Mouse (Mus musculus) retina, adult 2 months (tissue): ENCODE data around the gene Clec16a.

Experiments
- DNase-seq: peaks from one replicate; pipeline ENCODE4 v3.0.0-alpha.2; 2012; ENCODE audit warnings: low read depth, low spot score

The Clec16a gene

DNA sequence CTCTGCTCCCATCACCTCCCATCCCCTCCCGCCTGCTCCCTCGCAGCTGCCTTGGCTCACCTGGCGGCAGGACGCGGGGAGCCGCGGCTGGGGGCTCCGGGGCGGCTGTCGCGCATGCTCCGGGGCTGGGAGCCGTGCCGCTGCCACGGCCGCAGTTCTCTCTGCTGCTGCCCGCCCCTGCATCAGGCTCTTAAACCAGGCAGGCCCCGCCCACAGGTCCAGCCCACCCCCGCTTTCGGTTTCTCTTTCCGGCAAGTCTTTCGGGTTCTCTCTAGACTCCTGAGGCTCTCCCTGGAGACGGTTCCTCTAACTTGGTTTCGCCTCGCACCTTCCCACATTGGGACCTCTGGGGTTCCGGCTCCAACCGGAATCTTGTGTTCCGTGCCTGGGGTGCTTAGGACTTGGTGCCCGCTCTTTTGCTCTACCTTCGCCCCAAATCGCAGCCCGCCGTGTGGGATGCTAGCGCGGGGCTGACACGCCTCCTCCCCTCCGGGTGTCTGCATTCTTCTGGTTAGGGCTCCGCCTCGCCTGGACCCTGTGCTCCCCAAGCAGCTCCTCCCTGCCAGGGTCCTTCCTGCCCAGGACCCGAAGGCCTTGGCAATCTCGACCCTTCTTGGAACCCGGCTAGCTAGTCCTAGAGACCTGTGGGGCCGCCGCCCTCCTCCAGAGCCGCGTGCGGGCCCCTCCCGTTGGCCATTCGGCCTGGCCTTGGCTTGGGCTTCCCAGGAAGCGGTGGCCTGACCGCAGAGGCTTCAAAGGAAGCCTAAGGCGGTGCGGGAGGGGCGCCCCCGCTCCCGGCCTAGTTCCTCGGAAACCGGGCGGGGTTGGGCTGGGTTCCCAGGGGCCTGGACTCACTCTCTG is 240.5 kb downstream of the Clec16a start, which contains the start of gene Socs1:
Socs1 (minus strand) TSS at position 166 of the 861 bp plus-strand sequence.
- peak; percentile 53 for DNase-seq

DNA sequence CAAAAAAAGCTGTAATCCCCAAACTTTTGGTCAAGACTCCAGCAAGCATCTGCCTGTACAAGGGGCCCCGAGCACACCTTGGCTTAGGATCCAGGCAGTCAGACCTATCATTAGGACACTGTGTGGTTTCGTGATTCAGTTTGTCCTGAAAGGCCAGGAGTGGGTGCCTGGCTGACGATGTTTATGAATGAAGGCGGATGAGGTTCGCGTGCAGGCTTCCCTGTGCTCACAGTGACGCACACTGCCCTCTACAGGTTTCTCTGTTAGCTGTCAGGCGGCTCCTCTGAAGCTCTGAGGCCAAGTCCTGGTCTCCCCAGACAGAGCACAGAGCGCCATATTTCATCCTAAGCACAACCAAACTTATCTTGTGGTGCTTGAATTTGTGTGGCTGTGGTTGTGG is 241.1 kb downstream of the Clec16a start:
- peak; percentile 72 for DNase-seq

DNA sequence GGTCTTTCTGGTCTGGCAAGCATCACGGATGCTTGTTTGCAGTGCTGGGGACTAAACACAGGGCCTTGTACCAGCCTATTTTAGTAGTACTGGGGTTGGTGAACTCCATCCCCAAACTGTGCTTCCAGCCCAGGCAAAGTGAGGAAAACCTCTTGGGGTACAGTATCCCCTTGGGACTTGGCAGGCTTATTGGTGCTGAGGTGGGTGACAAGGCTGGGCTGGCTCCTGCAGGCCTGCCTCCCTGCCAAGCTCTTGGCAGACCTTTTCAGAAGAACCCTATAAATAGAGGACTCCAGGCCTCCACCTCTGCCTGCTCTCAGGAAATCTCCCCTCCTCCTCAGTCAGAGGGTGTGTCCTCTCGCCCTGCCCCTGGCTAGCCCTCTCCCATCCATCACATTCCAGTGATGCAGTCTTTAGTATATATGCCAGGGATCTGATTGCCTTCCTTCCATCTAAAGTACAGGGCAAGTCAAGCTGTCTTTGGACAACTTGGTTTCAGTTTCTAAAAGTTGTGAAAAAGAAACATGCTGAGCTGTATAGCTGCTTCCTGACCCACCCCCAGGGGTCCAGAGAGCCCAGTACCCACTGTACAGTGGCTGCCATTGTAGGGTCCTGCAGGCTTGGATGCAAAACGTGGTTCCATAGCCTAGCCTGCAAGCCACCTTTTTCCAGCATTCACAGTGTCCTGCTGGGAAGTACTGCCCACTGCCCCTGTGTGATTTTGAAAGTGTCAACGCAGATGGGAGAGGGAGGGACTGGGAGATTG is 241.8 kb downstream of the Clec16a start:
- DNase-seq: no peak

DNA sequence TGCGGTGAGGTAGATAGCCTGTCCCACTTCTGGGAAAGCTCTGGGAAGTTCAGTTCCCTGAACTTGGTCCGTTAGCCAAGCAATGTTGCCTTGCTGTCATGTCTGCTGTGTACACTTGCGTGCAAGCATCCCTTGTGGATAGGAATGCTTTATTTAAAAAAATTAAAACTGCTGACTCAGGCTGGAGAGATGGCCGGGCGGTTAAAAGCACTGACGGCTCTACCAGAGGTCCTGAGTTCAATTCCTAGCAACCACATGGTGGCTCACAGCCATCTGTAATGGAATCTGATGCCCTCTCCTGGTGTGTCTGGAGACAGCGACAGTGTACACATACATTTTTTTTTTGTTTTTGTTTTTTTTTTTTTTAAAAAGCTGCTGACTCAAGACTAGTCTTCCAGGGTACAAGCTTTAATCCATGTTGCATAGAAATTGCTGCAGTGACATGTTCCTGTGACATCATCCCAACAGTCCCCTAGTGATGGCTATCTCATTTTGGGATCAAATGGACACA is 242.5 kb downstream of the Clec16a start:
- no peak for DNase-seq

DNA sequence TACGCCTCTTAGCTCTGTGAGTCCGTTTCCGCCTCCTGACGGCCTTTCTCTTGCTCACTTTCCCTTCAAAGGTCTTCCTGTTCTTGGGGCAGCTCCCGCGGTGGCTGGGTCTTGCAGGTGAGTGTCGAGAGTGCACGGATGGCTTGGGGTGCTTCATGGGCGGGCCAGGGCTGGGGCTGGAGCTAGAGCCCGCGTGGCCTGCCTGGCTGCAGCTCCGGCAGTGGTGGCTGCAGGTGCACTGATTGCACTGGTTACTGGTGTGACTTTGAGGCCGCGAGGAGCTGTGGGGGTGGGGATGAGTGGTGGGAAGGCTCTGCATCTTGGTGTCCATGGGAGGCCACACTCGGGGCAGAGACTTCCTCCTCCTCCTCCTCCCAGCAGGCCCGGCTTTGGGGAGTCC is 243.1 kb downstream of the Clec16a start, which contains the start of gene Tnp2:
Tnp2 (minus strand) TSS at position 390 of the 400 bp plus-strand sequence.
- DNase-seq: no peak

DNA sequence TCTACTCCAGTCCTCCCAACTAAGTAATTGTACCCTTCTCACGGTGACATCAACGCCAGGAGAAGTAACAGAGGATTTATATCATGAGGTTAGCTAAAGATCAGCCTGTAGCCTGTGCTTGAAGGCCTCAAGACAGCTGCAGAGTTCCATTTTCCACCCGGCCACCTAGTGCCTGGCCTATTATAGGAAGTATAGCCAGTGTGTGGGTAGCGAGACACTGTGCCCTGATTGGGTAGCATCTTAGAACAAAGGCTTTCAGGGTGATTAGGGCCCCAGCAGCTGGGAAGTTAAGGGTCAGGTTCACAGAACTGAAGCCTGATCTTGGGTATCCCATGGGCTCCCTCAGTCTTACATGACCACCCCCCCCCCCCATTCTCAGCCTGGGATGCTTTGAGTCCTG is 243.7 kb downstream of the Clec16a start:
- DNase-seq: no peak

DNA sequence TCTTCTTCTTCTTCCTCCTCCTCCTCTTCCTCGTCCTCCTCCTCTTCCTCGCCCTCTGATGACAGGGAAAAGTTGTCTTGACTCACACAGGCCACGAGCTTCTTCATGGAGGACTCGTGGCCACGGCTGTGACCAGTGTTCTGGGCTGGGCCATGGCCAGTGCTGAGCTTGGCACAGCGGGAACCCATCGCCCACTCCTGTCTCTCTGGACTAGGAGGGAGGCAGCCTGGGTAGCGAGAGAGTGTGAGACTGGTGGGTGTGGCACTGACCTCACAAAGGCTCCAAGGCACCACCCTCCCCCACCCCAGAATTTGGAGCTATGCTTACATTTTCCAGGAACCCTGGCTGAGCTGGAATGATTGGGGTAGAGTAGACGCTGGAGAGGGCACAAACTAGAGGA is 245.6 kb downstream of the Clec16a start, which contains the start of gene Prm3:
Prm3 (minus strand) TSS at position 213 of the 400 bp plus-strand sequence.
- DNase-seq: no peak
